Mouse (Mus musculus): ENCODE measurements at regions not wholly inside any gene's neighbourhood (a gene's known extent, or its start where the extent isn't known, plus 50 kb on each side); places are given as distances from the start of the nearest gene placed in this dataset.

DNA sequence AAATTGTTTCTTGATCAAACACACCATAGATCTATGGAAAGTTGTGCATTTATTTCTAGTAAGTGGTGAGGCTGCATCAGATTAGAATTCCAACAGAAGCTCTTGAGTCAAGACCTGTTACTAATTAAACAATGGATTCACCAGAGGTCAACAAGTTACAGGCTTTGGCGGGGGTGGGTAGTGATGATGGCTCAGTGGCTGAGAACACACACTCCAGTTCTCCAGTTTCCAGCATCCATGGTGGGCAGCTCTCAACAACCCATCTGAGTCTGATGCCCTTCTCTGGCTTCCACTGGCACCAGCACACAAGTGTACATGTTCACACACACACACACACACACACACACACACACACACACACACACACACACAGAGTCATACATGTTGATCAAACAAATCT lies 56.3 kb upstream of the Rgs17 start:
- in situ Hi-C loops (cut with MboI; ENCODE audit: low sequenced_read_pairs in 2 of 2, unreplicated experiment in 2 of 2) = no loop called here
- TF ChIP-seq MAFK (IDR thresholded peaks at IDR 0.05; ENCODE audit: insufficient read depth, low read depth, low read length) = no peak
- no peak for TF ChIP-seq ZNF384 (IDR thresholded peaks at IDR 0.05; ENCODE audit: low read depth, low read length)
- TF ChIP-seq ZC3H11A (IDR thresholded peaks at IDR 0.05; ENCODE audit: borderline replicate concordance, low read depth, low read length) = no peak
- no peak for TF ChIP-seq HCFC1 (IDR thresholded peaks at IDR 0.05; ENCODE audit: borderline replicate concordance, insufficient read depth, low read length)
- TF ChIP-seq CHD2 (IDR thresholded peaks at IDR 0.05; ENCODE audit: low read depth, low read length) = no peak
- Histone ChIP-seq H3K9me3 (ENCODE audit: control insufficient read depth, insufficient read depth, low read depth, low read length) (no peaks in the 10 kb centered on the region), H3K36me3 (ENCODE audit: control insufficient read depth, insufficient read depth, low read length, poor library complexity, severe bottlenecking) (no peaks in the 10 kb centered on the region), H3K9ac (ENCODE audit: insufficient read depth, low read depth, low read length, poor library complexity, severe bottlenecking) (no peak overlapping the region), H3K27ac (ENCODE audit: insufficient read depth, low read depth, low read length, poor library complexity, severe bottlenecking) (no peak overlapping the region), H3K4me3 (ENCODE audit: insufficient read depth in 1 of 2, low read depth in 1 of 2, low read length in 2 of 2, poor library complexity in 1 of 2, severe bottlenecking in 1 of 2) (no peak overlapping the region), H3K4me1 (ENCODE audit: control insufficient read depth in 2 of 2, insufficient read depth in 2 of 2, low read length in 2 of 2, poor library complexity in 1 of 2) (no peaks in the 10 kb centered on the region)
- no peak for DNase-seq (ENCODE audit: low read depth, low spot score)

All from ES-E14 (cell line).